9 mouse cellular contexts compared by ENCODE assay signal in genomic region chr3:26337495-26337894, GRCm38 (mm10).
"Had no signal": no experiment of that assay in that cellular context is flagged by ENCODE, and none has a peak within 500 bp of the region (broad histone marks: within the 10 kb centered on the region; RNA-seq: fewer than 3 reads in every experiment).

No protein-coding gene starts in this region.

- DNase-seq: retina, postnatal 1 day; right cerebral cortex, postnatal 14 days; spleen, adult 18-20 months; thymus, adult 18-20 months; thymus, adult 2 months; thymus, postnatal 14 days; thymus, postnatal 25 days; thymus, postnatal 36 days; thymus, postnatal 4 days had no signal
